Mouse (Mus musculus) myocyte (in vitro differentiated cells): ENCODE results near the gene Cox16. TPM values are rescaled to one million over a fixed set of nuclear protein-coding genes. Genes with fewer than 3 reads are reported as not detected.

Experiments
- H3K27me3 ChIP-seq: one replicate; pipeline ENCODE4 v1.6.1; 2011; ENCODE audit not compliant: control insufficient read depth, insufficient read depth, insufficient read length
- H3K36me3 ChIP-seq: one replicate; pipeline ENCODE4 v1.6.1; 2011; ENCODE audit not compliant: control insufficient read depth, insufficient read depth
- H3K4me2 ChIP-seq: one replicate; pipeline ENCODE4 v1.6.1; 2011; ENCODE audit warnings: low read depth, control low read depth
- H3K4me3 ChIP-seq: one replicate; pipeline ENCODE4 v1.5.1; 2011; ENCODE audit warnings: mild to moderate bottlenecking, control low read depth, moderate library complexity
- H3K79me2 ChIP-seq: one replicate; pipeline ENCODE4 v1.6.1; 2011; ENCODE audit not compliant: control insufficient read depth, insufficient read depth
- H3ac ChIP-seq: one replicate; pipeline ENCODE4 v1.6.1; 2011; ENCODE audit not compliant: control insufficient read depth, insufficient read length
- CEBPB ChIP-seq: IDR thresholded peaks from 2 replicates; pipeline ENCODE4 v1.6.1; 2011; ENCODE audit warnings: mild to moderate bottlenecking, moderate library complexity; ENCODE audit not compliant: poor library complexity, insufficient read depth, severe bottlenecking
- E2F4 ChIP-seq: IDR thresholded peaks from one replicate; pipeline ENCODE4 v1.6.1; 2011; ENCODE audit warnings: mild to moderate bottlenecking, control low read depth, moderate library complexity; ENCODE audit not compliant: insufficient read depth
- MAX ChIP-seq: IDR thresholded peaks from one replicate; pipeline ENCODE4 v1.6.1; 2011; ENCODE audit warnings: low read depth, mild to moderate bottlenecking, control low read depth
- MYOD1 ChIP-seq, 3 experiments: IDR thresholded peaks; one replicate each; pipeline ENCODE4 v1.6.1; 2011; ENCODE audit warnings: control low read depth in 2 of 3, low read depth in 2 of 3, mild to moderate bottlenecking in 2 of 3, moderate library complexity in 1 of 3; ENCODE audit not compliant: insufficient read length in 2 of 3, control insufficient read depth in 1 of 3
- MYOG ChIP-seq, 3 experiments: IDR thresholded peaks; one replicate each; pipeline ENCODE4 v1.6.1; 2011; ENCODE audit warnings: control low read depth in 2 of 3, low read depth in 2 of 3, mild to moderate bottlenecking in 2 of 3; ENCODE audit not compliant: insufficient read length in 2 of 3, control insufficient read depth in 1 of 3, insufficient read depth in 1 of 3
- POLR2A ChIP-seq: IDR thresholded peaks from one replicate; pipeline ENCODE4 v1.6.1; 2011; ENCODE audit warnings: low read depth, mild to moderate bottlenecking, control low read depth, moderate library complexity; ENCODE audit not compliant: insufficient read length
- POLR2AphosphoS2 ChIP-seq: IDR thresholded peaks from one replicate; pipeline ENCODE4 v1.6.1; 2011; ENCODE audit warnings: low read depth, control low read depth; ENCODE audit not compliant: insufficient read length
- REST ChIP-seq: IDR thresholded peaks from one replicate; pipeline ENCODE4 v1.6.1; 2011; ENCODE audit warnings: mild to moderate bottlenecking, control low read depth, moderate library complexity; ENCODE audit not compliant: insufficient read depth, insufficient read length
- SRF ChIP-seq: IDR thresholded peaks from one replicate; pipeline ENCODE4 v1.6.1; 2011; ENCODE audit warnings: low read depth; ENCODE audit not compliant: control insufficient read depth, insufficient read length
- TCF12 ChIP-seq: IDR thresholded peaks from one replicate; pipeline ENCODE4 v1.6.1; 2011; ENCODE audit warnings: mild to moderate bottlenecking, control low read depth; ENCODE audit not compliant: poor library complexity, insufficient read depth, severe bottlenecking
- TCF3 ChIP-seq: IDR thresholded peaks from one replicate; pipeline ENCODE4 v1.6.1; 2011; ENCODE audit warnings: low read depth, control low read depth; ENCODE audit not compliant: insufficient read length
- USF1 ChIP-seq: IDR thresholded peaks from one replicate; pipeline ENCODE4 v1.6.1; 2011; ENCODE audit warnings: low read depth, mild to moderate bottlenecking, control low read depth, moderate library complexity
- polyA plus RNA-seq: library from polyadenylated mRNA; unstranded; fragments of >200 nt; fragmentation: generic; extraction: Trizol; gene quantifications from one replicate; pipeline ENCODE4 v1.2.1, GENCODE M21; 2012; ENCODE audit warnings: missing spikeins

Gene Cox16
- polyA plus RNA-seq, 1 experiment: 92.6 TPM

DNA sequence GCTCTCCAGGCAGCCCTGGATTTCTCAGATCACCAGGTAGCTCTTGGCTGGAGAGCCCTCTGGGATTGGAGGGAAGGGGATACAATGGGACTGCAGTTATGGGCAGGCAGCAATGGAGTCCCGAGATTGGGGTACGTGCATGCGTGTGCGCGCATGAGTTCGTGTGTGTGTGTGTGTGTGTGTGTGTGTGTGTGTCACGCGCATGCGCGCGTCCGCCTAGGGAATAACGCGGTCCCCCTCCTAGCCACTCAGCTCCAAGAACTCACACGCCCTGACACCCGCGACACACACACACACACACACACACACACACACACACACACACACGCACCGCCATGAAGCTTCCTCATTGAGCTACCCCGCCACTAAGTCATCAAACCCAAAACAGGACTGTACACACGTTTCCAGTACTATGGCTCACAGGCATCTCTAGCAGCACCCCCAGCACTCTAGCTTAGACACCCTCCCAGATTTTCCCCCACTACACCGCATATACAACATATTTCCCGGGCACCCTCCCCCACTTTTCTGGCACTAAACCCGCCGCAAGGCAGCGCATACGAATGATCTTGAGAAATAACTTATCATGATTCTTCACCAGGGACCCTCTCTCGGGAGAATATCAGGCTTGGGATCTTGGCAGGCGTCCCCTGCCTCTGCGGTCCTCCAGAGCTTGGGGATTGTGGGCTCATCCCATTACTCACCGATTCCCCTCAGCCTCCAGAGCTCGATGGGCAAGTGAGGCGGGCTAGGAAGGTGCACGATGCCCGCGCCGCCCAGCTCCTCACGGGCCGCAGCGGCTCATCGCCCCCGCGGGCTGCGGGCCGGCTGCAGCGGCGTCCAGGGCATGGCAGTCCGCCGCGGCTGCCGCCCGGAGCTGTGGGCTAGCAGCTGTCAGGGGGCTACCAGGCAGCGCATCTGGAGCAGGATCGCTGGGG, 152.7 kb downstream of the Cox16 start:
- no peaks in the 10 kb centered on the region for H3K36me3 ChIP-seq
- no peak overlapping the region for H3K4me2 ChIP-seq
- peaks cover 42% of the 10 kb centered on the region for H3K27me3 ChIP-seq
- no peak overlapping the region for H3K4me3 ChIP-seq
- TF ChIP-seq REST: no peak
- TF ChIP-seq MYOG (IDR thresholded peaks at IDR 0.05; ENCODE audit: control insufficient read depth in 1 of 3, insufficient read depth in 1 of 3, insufficient read length in 2 of 3, low read depth in 2 of 3): no peak
- no peak for TF ChIP-seq MAX
- no peak for TF ChIP-seq POLR2AphosphoS2
- TF ChIP-seq USF1: no peak
- no peak for TF ChIP-seq CEBPB
- TF ChIP-seq TCF3: no peak
- TF ChIP-seq POLR2A: no peak
- no peak for TF ChIP-seq E2F4
- H3ac ChIP-seq: no peak overlapping the region
- no peaks in the 10 kb centered on the region for H3K79me2 ChIP-seq

DNA sequence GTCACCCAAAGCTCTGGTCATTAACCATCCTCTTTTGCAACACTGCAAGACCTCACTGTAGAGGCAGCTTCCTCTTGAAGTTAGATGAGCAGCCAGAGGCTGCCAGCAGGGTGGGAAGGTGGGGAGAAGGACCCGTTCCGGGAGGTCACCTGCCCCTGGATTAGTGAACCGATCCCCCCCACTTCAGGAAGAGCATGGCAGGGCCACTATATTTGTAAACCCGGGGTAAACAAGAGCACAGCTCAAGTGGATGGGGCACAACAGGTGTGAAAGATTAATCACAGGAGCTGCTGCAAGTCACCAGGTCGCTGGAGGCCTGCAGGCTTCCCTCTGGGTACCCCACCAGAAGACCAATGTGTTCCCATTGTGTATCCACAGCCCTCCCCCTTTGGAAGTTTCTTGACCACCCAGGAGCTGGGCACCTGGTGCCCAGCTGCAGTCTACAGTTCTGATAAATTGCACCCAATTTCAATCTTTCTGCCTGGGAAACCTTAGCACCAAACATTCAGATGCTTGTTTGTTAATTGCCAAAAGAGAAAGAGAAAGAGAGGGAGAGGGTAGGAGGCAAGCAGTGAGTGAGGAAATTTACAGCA, 153.8 kb downstream of the Cox16 start:
- no peak overlapping the region for H3K4me2 ChIP-seq
- no peaks in the 10 kb centered on the region for H3K36me3 ChIP-seq
- no peak overlapping the region for H3ac ChIP-seq
- no peak overlapping the region for H3K4me3 ChIP-seq
- H3K27me3 ChIP-seq: peaks cover 42% of the 10 kb centered on the region
- H3K79me2 ChIP-seq: no peaks in the 10 kb centered on the region
- TF ChIP-seq MAX (no peak), POLR2A (no peak), REST (no peak), SRF (no peak), POLR2AphosphoS2 (no peak), USF1 (no peak), E2F4 (no peak), TCF3 (no peak), CEBPB (no peak), MYOG (IDR thresholded peaks at IDR 0.05; ENCODE audit: control insufficient read depth in 1 of 3, insufficient read depth in 1 of 3, insufficient read length in 2 of 3, low read depth in 2 of 3) (no peak), TCF12 (no peak), MYOD1 (IDR thresholded peaks at IDR 0.05; ENCODE audit: control insufficient read depth in 1 of 3, insufficient read length in 2 of 3, low read depth in 2 of 3) (no peak)

DNA sequence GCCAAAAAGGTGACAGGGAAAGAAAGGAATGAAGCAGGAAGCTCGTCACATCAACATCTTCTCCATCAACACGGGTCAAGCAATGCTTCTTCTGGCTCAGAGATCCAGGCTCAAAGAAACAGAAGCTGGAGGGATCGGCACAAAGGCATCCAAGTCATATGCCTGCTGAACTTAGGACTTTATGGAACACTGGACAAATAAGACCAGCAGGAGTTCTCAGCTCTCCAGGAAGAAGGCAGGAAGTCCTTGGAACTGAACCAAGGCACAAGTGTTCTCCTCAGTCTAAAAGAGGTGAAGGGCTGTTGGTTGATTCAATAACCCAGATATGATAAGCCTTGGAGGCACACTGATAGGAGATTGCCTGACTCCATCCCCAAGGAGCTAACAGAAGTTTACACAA, 159.9 kb downstream of the Cox16 start:
- no peaks in the 10 kb centered on the region for H3K36me3 ChIP-seq
- H3ac ChIP-seq: no peak overlapping the region
- no peaks in the 10 kb centered on the region for H3K79me2 ChIP-seq
- no peak overlapping the region for H3K4me3 ChIP-seq
- no peaks in the 10 kb centered on the region for H3K27me3 ChIP-seq
- H3K4me2 ChIP-seq: no peak overlapping the region
- TF ChIP-seq POLR2AphosphoS2: no peak

DNA sequence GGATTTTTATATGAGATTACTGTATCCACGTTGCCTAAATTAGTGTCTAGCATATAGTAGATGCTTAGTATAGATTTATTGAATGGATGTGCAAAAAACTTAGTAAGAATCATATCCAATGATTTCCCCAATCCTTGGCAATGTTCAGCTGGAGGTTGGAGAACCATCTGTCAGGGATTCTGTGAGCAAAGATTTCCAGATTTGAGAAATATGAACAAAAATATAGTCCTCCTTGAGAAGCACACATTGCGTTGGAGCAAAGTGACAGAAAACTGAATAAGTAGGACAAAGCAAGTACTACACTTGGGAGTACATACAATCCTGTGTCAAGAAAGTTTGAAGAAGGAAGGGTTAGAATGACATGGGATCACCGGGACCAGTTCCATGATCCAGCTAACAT, 160.8 kb downstream of the Cox16 start:
- Histone ChIP-seq H3K36me3 (no peaks in the 10 kb centered on the region), H3K4me3 (no peak overlapping the region), H3K27me3 (no peaks in the 10 kb centered on the region), H3K4me2 (no peak overlapping the region), H3K79me2 (no peaks in the 10 kb centered on the region), H3ac (no peak overlapping the region)
- TF ChIP-seq MAX (no peak), POLR2AphosphoS2 (no peak), SRF (no peak), MYOD1 (IDR thresholded peaks at IDR 0.05; ENCODE audit: control insufficient read depth in 1 of 3, insufficient read length in 2 of 3, low read depth in 2 of 3) (no peak), TCF3 (no peak), E2F4 (no peak)

DNA sequence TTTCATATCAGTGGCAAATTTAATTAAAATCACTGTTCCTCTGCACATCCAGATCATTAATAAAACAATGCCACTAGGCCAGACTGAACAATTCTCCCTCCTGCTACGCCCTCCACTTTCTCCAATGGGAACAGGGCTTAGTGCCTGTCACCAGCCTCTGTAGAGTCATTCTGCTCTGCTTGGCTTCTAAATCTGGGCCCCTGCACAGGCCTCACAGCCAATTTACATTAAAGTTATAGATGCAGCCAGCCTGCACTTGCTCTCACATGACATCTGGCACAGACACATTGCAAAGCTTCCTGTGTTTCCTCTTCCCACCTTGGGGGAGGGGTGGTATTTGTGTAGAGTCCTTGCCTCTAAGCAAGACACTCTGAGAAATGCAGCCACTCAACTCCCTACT, 163.9 kb downstream of the Cox16 start:
- no peak overlapping the region for H3K4me3 ChIP-seq
- no peak overlapping the region for H3ac ChIP-seq
- no peaks in the 10 kb centered on the region for H3K79me2 ChIP-seq
- no peak for TF ChIP-seq CEBPB
- no peak for TF ChIP-seq USF1
- TF ChIP-seq TCF12: no peak
- no peak for TF ChIP-seq MAX
- H3K36me3 ChIP-seq: no peaks in the 10 kb centered on the region
- no peaks in the 10 kb centered on the region for H3K27me3 ChIP-seq
- no peak overlapping the region for H3K4me2 ChIP-seq
